Mouse (Mus musculus) G1E (cell line): Measurements from ENCODE around the gene Hoxd3. TPM values are rescaled to one million over a fixed set of nuclear protein-coding genes. Genes with fewer than 3 reads are reported as not detected.

Experiments
- ATAC-seq: 2 replicates; pipeline ENCODE4 v1.8.0; 2016; ENCODE audit warnings: mild to moderate bottlenecking; ENCODE audit not compliant: insufficient number of reproducible peaks, poor library complexity, low FRiP score, severe bottlenecking; ENCODE audit errors: extremely low read depth
- DNase-seq: peaks from one replicate; pipeline ENCODE4 v3.0.0; 2012; ENCODE audit warnings: low spot score
- H3K27me3 ChIP-seq: 2 replicates; pipeline ENCODE4 v1.6.1; 2012; ENCODE audit warnings: mild to moderate bottlenecking, low read length, inconsistent platforms; ENCODE audit not compliant: insufficient read depth
- H3K36me3 ChIP-seq: replicated peaks from 2 replicates; pipeline ENCODE3; 2012; ENCODE audit warnings: mild to moderate bottlenecking, inconsistent platforms
- H3K4me1 ChIP-seq: 2 replicates; pipeline ENCODE4 v1.6.1; 2012; ENCODE audit warnings: low read depth, low read length, inconsistent platforms, mixed read lengths; ENCODE audit not compliant: insufficient read depth
- H3K4me3 ChIP-seq: 2 replicates; pipeline ENCODE4 v1.5.1; 2012; ENCODE audit warnings: low read depth, mild to moderate bottlenecking, inconsistent platforms, low read length, moderate library complexity, mixed read lengths
- H3K9me3 ChIP-seq: replicated peaks from 2 replicates; pipeline ENCODE4 v1.6.1; 2012; ENCODE audit warnings: inconsistent platforms
- CTCF ChIP-seq: IDR thresholded peaks from 2 replicates; pipeline ENCODE4 v1.5.1; 2012; ENCODE audit warnings: low read depth, low read length, inconsistent platforms, mixed read lengths
- GATA1 ChIP-seq: IDR thresholded peaks from 2 replicates; pipeline ENCODE4 v1.6.1; 2012; ENCODE audit warnings: borderline replicate concordance, low read length, inconsistent platforms, mixed read lengths
- GATA2 ChIP-seq: IDR thresholded peaks from 2 replicates; pipeline ENCODE4 v1.6.1; 2012; ENCODE audit warnings: low read depth, low read length, inconsistent platforms, borderline replicate concordance
- POLR2AphosphoS5 ChIP-seq: IDR thresholded peaks from 2 replicates; pipeline ENCODE4 v1.6.1; 2012; ENCODE audit warnings: low read depth, low read length, inconsistent platforms; ENCODE audit not compliant: insufficient replicate concordance
- TAL1 ChIP-seq: conservative IDR thresholded peaks from 2 replicates; pipeline ENCODE4 v1.6.1; 2012; ENCODE audit warnings: low read depth, low read length, inconsistent platforms, mixed read lengths
- polyA plus RNA-seq: library from polyadenylated mRNA; stranded (reverse); fragments of >175 nt; gene quantifications from 2 replicates; pipeline ENCODE4 v1.2.3, GENCODE M21; 2012
- total RNA-seq, 2 experiments: library from RNA; stranded (forward) in 1 of 2; stranded (reverse) in 1 of 2; fragments of 200-1000 nt in 1 of 2; fragments of >200 nt in 1 of 2; fragmentation: Nextera tagmentation in 1 of 2; gene quantifications; 2 replicates each; pipeline ENCODE4 v1.2.3; 2014 to 2017

Gene Hoxd3
- total and polyA plus RNA-seq, 3 experiments = 0.17 to 0.75 (median 0.22) TPM

GRCm38 (mm10) chr2:74673835-74674425 is 37.8 kb upstream of the Hoxd3 start:
- no peak for DNase-seq
- ATAC-seq = no peak
- TF ChIP-seq POLR2AphosphoS5 = no peak
- TF ChIP-seq CTCF = no peak
- TF ChIP-seq GATA2 = no peak
- TF ChIP-seq TAL1 = no peak
- TF ChIP-seq GATA1 = no peak
- Histone ChIP-seq H3K4me1 (peaks cover 10% of the 10 kb centered on the region), H3K9me3 (no peaks in the 10 kb centered on the region), H3K27me3 (peaks cover 39% of the 10 kb centered on the region), H3K4me3 (no peak overlapping the region), H3K36me3 (no peaks in the 10 kb centered on the region)

DNA sequence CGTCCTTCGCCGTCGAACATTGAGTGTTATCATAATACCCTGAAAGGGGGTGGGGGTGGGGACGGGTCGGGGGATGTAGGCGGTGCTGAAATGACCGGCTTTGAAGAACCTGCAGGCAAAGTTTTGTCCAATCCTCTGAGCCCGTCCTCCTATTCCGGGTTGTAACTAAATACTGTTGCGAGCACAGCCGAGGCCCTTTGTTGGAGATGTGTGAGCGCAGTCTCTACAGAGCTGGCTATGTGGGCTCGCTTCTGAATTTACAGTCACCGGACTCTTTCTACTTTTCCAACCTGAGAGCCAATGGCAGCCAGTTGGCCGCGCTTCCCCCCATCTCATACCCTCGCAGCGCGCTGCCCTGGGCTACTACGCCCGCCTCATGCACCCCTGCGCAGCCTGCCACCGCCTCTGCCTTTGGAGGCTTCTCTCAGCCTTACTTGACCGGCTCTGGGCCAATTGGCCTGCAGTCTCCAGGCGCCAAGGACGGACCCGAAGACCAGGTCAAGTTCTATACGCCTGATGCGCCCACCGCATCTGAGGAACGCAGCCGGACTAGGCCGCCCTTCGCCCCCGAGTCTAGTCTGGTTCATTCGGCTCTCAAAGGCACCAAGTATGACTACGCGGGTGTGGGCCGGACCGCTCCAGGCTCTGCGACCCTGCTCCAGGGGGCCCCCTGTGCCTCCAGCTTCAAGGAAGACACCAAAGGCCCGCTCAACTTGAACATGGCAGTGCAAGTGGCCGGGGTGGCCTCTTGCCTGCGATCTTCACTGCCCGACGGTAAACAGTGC is 36.7 kb upstream of the Hoxd3 start, which contains the start of gene Hoxd12:
Gene Hoxd12, plus strand, starts transcription at position 133 of the 785 bp plus-strand sequence.
- TF ChIP-seq CTCF = no peak
- no peak for TF ChIP-seq GATA1
- TF ChIP-seq POLR2AphosphoS5 = no peak
- no peak for TF ChIP-seq TAL1
- TF ChIP-seq GATA2 = no peak
- Histone ChIP-seq H3K4me3 (no peak within 1 kb of the TSS), H3K27me3 (peaks cover 48% of the 10 kb centered on the region), H3K4me1 (peaks cover 10% of the 10 kb centered on the region), H3K36me3 (no peaks in the 10 kb centered on the region), H3K9me3 (0 out of 2 replicates have a peak, but pooled peaks cover 2% of the 10 kb centered on the region)
- DNase-seq (no peak), ATAC-seq (no peak)

DNA sequence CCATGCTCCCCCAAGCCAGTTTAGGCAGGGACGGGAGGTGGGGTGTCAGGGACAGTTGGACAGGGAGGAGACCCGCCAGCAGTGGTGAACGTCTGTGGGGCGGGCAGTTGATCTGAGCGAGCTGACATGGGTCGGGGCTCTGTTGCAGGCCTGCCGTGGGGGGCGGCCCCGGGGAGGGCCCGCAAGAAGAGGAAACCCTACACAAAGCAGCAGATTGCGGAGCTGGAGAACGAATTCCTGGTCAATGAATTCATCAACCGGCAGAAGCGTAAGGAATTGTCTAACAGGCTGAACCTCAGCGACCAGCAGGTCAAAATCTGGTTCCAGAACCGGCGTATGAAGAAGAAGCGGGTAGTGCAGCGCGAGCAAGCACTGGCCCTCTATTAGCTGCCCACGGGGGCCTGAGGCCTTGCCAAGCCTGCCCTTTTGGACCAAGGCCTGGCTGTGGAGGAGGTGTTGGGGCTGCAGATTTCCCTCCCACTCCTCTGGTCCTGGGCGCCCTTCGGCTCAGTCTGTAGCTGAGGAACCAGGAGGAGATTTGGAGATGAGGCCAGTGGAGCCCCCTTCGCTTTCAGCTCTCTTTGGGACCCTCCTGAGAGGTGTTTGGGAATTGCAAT is 36.0 kb upstream of the Hoxd3 start:
- TF ChIP-seq GATA1 (no peak), GATA2 (no peak), POLR2AphosphoS5 (no peak), CTCF (no peak)
- ATAC-seq (no peak), DNase-seq (no peak)
- H3K4me3 ChIP-seq = no peak overlapping the region
- H3K4me1 ChIP-seq = peaks cover 10% of the 10 kb centered on the region
- peaks cover 48% of the 10 kb centered on the region for H3K27me3 ChIP-seq
- H3K9me3 ChIP-seq = 0 out of 2 replicates have a peak, but pooled peaks cover 2% of the 10 kb centered on the region
- H3K36me3 ChIP-seq = no peaks in the 10 kb centered on the region

- Histone ChIP-seq H3K9me3 (peaks cover 5% of the 10 kb centered on the region), H3K36me3 (no peaks in the 10 kb centered on the region), H3K4me3 (no peak overlapping the region), H3K27me3 (peaks cover 46% of the 10 kb centered on the region), H3K4me1 (peaks cover 10% of the 10 kb centered on the region)
- TF ChIP-seq POLR2AphosphoS5 = no peak
- TF ChIP-seq CTCF = no peak
- no peak for TF ChIP-seq GATA2
- no peak for TF ChIP-seq TAL1
- no peak for TF ChIP-seq GATA1
- ATAC-seq (no peak), DNase-seq (no peak)
These were observed 35.2 kb upstream of the Hoxd3 start for GRCm38 (mm10) chr2:74676376-74677052.

DNA sequence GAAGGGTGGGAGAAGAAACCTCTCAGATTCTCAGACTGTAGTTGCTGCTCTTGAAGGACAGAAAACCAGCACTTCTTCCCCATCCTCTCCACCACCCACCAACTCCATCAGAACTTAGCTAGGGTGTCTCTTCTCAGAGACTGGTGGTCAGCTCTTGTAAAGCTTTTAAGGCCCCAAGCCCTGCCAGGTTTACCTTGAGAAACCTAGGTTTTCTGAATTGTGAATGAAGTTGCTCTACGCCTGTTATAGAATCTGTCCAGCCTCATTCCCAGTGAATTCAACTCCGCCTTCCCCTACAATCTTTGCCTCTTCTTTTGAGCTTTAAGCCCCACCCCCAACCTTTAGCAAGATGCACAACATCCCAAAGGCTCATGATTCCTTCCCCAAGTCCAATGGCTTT is 34.6 kb upstream of the Hoxd3 start:
- Histone ChIP-seq H3K27me3 (peaks cover 46% of the 10 kb centered on the region), H3K9me3 (peaks cover 10% of the 10 kb centered on the region), H3K36me3 (no peaks in the 10 kb centered on the region), H3K4me3 (no peak overlapping the region), H3K4me1 (peaks cover 9% of the 10 kb centered on the region)
- TF ChIP-seq CTCF = no peak
- TF ChIP-seq POLR2AphosphoS5 = no peak
- TF ChIP-seq TAL1 = no peak
- no peak for TF ChIP-seq GATA2
- no peak for TF ChIP-seq GATA1
- no peak for ATAC-seq
- DNase-seq = no peak
